Mouse (Mus musculus) erythroblast, embryonic 14.5 days (primary cell): ENCODE measurements around the gene Vsx1.

Experiments
- GATA1 ChIP-seq: IDR thresholded peaks from 2 replicates; pipeline ENCODE4 v1.6.1; 2012; ENCODE audit warnings: low read length, inconsistent platforms, mixed read lengths
- TAL1 ChIP-seq: IDR thresholded peaks from 3 replicates; pipeline ENCODE4 v1.6.1; 2012; ENCODE audit warnings: low read length, inconsistent platforms, mixed read lengths

- TF ChIP-seq GATA1 (no peak), TAL1 (no peak; the same call in 2 of the 3 replicates)
Measured at GRCm38 (mm10) chr2:150667065-150667819, 21.9 kb downstream of the Vsx1 start.
